Mouse (Mus musculus): Measurements from ENCODE around the gene Rnf114. TPM values are rescaled to one million over a fixed set of nuclear protein-coding genes. Genes with fewer than 3 reads are reported as not detected.

Rnf114 gene
- 138 and 145 TPM in 2 replicates for polyA plus RNA-seq (2015; fragmentation: Nextera tagmentation; extraction: Ambion mirVana)

GRCm38 (mm10) chr2:167491757-167492708 is at the start of gene Rnf114:
Gene Rnf114, plus strand, starts transcription at chr2:167492645.
- DNase-seq (ENCODE audit: low spot score): peak; percentile 47

- no peak for DNase-seq (ENCODE audit: low spot score)
These were observed 48.8 kb upstream of the Rnf114 start for GRCm38 (mm10) chr2:167443411-167444193.

GRCm38 (mm10) chr2:167445911-167446780 is 46.3 kb upstream of the Rnf114 start:
- no peak for DNase-seq (ENCODE audit: low spot score)

DNA sequence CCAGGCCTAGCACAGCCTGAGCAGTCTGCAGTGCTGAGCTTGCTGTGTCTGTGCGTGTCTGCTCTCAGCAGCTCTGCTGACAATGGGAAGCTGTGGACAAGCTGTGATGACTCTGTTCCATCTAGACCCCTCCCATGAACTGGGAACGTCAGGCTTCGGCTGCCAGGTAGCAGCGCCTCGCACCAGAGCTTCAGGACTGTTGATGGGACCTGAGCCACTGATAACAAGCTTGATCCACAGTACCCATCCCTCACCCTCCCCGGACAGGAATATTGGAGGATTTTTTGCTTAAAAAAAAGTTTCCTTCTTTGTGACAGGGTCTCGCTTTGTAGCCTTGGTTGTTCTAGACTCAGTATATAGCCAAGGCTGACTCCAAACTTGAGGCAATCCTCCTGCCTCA is 45.2 kb upstream of the Rnf114 start:
- DNase-seq (ENCODE audit: low spot score): no peak

- DNase-seq (ENCODE audit: low spot score): no peak
These were observed 44.8 kb upstream of the Rnf114 start for GRCm38 (mm10) chr2:167447629-167448028.

DNA sequence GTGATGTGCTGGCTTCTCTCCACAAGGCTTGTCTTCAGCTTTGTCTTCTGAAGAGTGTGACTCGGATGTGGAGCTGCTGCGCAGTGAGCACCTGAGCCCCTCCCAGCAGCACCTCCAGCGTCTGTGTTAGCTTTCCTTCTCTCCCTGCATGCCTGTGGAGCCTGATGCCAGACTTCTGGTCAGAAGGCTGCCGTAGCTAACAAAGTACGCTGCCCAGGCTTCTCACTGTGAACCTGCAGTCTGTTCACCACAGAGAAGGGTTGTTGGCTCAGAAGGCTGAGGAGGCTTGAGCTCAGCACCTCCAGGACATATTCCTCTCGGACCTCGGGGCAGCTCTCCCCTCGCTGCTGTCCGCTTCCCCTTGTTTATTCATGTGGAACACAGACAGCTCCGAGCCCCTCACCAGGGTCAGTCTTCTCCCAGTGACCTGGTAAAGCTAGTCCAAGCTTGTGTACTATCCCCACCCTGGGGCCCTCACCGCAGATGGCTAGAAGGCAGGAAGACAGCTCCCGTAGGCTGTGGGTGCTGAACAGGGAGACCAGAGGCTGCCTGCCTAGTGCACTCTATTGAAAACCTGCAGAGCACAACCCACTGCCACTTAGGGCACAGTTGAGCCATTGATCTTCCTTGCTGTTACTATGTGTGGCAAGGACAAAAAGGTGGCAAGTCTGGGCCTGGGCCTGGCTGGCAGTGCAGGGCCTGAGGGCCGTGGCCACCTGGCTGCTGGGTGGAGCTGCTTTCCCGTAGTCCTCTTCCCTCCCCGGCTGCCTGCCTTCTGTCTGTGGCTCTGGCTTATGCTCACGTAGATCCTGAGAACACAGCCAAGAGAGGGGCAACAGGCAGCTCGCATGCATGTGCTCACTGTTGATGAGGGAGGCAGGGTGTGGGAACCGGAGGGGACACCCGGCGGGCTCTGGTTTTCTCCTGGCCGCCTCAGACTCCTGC is 42.8 kb upstream of the Rnf114 start:
- DNase-seq (ENCODE audit: low spot score): no peak

DNA sequence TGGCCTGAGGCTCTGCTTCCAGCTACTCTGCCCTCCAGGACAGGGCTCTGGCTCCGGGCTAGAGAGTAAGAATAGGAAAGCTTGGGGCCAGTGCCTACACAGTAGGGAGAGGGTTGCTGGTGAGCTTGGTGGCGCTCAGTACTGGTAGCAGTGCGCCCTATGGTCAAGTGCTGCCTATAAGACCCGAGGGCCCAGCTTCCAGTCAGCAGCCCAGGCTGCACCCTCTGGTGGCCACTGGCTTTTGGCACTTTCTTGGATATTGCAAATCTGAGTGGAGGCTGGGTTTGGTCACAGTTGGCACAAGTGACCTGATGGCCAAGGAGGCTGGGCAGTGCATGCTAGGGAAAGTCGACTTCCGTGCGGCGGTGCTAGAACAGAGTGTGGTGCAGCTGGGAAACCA is 41.8 kb upstream of the Rnf114 start:
- no peak for DNase-seq (ENCODE audit: low spot score)

GRCm38 (mm10) chr2:167453814-167454213 is 38.6 kb upstream of the Rnf114 start:
- no peak for DNase-seq (ENCODE audit: low spot score)

DNA sequence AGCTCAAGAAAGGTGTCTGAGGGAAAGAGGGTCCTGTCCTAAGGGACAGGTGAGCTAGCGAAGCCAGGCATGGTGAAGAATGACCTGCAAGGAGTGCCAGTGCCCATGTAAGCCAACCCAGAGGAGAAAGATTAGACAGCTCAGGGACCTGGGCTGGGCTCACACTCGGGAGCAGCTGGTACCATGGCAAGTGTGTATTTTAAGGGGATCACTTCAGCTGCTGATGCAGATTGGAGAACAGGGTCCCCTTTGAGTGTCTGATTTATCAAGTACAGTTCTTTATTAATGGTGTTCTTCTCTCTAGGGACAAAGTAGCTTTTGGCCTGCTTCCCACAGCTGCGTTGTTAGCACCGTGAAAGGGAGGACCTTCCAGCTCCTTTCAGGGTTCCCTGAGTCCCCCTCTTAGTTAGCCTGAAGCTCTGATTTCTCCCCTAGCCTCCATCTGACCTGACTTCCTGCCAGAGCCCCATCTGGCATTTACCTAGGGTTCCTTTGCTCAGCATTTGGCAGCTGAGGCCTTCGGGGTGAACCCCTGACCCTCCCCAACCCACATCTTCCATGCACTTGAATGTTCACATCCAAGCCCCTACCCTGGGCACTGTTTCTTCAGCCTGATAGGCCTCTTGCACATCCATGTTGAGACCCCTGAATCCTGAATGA is 36.0 kb upstream of the Rnf114 start:
- DNase-seq (ENCODE audit: low spot score): no peak

DNA sequence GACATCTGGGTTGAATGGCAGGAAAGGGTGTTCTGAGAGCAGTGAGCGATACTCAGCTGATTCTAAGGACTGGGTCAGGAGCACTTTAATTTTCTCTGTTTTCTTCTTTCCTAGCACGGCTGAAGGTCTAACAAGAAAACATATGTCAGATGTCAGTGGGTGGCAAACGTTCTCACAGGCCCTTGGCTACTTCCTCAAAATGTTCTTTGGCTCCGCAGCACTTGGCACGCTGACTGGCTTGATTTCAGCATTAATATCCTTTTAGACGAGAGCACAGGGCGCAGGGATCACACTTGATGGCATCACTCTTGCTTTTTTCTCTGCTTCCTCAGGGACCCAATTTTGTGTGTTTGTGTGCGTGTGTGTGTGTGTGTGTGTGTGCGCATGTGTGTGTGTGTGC is 35.2 kb upstream of the Rnf114 start:
- no peak for DNase-seq (ENCODE audit: low spot score)

GRCm38 (mm10) chr2:167458548-167458947 is 33.9 kb upstream of the Rnf114 start:
- DNase-seq (ENCODE audit: low spot score): no peak

- DNase-seq (ENCODE audit: low spot score): no peak
These were observed 33.2 kb upstream of the Rnf114 start for GRCm38 (mm10) chr2:167459071-167459865.

GRCm38 (mm10) chr2:167462954-167463353 is 29.5 kb upstream of the Rnf114 start:
- DNase-seq (ENCODE audit: low spot score): peak; percentile 28

GRCm38 (mm10) chr2:167463802-167464201 is 28.6 kb upstream of the Rnf114 start:
- no peak for DNase-seq (ENCODE audit: low spot score)

DNA sequence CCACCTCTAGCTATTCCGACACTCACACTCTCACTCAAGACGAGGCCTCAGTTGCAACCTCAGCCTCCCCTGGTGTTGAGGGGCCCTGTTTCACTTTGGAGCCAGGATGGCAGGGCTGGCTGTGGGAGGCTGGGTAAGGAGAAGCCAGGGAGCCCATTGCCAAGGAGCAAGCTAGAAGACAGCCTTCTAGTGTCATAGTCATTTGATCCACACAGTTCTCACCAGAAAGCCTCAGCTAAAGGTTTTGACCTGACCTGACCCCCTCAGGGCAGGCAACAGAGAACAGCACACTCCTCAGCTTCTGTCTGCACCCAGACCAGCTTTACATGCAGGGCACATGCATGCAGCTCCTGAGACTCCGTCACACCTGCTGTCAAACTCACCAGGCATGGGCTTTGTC is 26.5 kb upstream of the Rnf114 start:
- DNase-seq (ENCODE audit: low spot score): no peak

DNA sequence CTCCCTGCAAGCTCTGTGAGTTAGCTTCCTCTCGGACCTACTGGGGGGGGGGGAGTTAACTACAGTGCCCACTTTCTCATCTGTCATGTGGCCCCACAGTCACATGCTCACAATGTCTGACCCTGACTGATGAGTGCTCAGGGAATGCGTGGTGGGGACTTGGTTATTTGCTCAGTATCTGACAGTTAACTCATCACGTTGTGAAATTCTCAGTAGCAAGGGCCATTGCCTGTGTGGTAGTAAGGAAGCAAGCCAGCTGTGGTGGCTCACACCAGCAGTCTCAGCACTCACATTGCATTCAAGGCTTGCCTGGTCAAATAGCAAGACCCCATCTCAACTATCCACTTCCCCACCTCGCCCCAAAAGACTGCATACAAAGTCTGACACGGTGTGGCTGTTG is 25.2 kb upstream of the Rnf114 start:
- no peak for DNase-seq (ENCODE audit: low spot score)

DNA sequence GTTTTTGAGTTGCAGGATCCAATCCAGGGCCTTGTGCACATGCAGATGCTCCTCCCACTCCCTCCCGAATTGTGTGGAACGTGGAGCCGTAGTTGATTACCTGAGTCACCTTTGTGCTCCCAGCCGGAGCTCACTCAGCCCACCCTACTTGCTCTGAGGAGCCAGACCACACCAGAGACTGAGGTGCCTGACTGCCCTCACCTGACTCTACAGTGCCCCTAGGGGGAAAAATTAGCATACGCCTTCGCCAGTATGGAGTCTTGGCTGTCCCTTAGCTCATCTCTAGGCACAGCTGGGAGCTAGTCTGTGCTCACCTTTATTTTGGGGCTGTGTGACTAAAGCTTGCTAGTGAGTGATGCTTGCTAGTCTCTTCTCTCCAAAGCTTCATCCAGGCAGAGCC is 24.0 kb upstream of the Rnf114 start:
- peak; percentile 36 for DNase-seq (ENCODE audit: low spot score)

DNA sequence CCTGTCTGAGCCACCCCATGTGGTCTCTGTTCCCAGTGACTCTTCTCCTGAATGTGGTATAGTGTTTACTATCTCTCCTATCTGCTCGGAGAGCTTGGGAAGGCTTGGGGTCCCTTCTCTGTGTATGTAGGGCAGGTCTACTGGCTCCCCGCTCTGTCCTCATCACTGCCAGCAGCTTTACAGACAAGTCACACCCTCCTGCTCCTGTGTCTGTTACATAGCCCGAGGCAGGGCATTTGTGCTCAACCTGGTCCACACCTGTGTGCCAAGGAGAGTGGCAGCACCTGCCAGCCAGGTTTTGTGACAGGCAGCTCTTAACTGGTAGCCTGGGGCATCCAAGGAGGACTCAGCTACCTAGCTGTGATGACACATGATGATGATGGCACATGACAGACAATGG is 21.8 kb upstream of the Rnf114 start:
- no peak for DNase-seq (ENCODE audit: low spot score)

DNA sequence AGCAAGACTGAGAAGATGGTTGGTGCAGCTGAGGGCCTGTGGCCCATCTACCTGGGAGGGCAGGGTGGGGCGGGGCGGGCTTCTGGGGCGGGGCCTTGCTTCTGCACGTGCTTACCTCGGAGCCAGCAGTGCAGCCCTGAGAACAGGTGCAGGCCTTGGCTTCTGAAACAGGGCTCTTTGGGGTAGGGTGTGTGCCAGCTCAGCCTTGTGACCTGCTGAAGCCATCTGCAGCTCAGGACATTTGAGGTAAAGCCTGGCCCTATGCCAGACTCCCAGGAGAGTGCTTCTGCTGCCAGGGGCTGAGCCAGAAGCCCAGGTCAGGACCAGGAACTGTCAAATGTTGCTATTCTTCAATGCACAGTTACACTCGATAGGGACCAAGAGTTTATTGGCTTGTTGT is 20.9 kb upstream of the Rnf114 start:
- no peak for DNase-seq (ENCODE audit: low spot score)

All from thymus, postnatal 0 days (tissue).